8 mouse cellular contexts compared by ENCODE assay signal in genomic region chr4:129406447-129406846, GRCm38 (mm10). TPM values are rescaled to one million over a fixed set of nuclear protein-coding genes. Genes with fewer than 3 reads are reported as not detected.
DNase-seq lines count a peak whose midpoint lies in the region; ATAC-seq lines count a peak whose summit lies in the region.

No protein-coding gene starts in this region.

- H3K4me1 ChIP-seq in megakaryocyte, embryonic 14.5 days, result peaks cover 17% of the 10 kb centered on the region

- H3K4me3 ChIP-seq in megakaryocyte, embryonic 14.5 days (replicated peaks), result peak overlapping the region; percentile 85

- no peaks in the 10 kb centered on the region for H3K36me3 ChIP-seq in megakaryocyte, embryonic 14.5 days (replicated peaks; ENCODE audit: low read length)

- H3K27me3 ChIP-seq in megakaryocyte, embryonic 14.5 days (replicated peaks), result peaks cover 38% of the 10 kb centered on the region

- H3K9me3 ChIP-seq in megakaryocyte, embryonic 14.5 days, result no peaks in the 10 kb centered on the region

- peak; percentile 70 for ATAC-seq in inflammation-experienced regulatory T-cells, adult 6 months

- DNase-seq in adrenal gland, adult 2 months, result peak; percentile 84
- peak; percentile 79 for DNase-seq in embryo, embryonic 11 days
- DNase-seq in gastrocnemius, postnatal 36 days, result peak; percentile 32 to 39
- peak; percentile 15 to 27 for DNase-seq in left cerebral cortex, postnatal 14 days (ENCODE audit: low spot score in 2 of 2)
- peak; percentile 34 for DNase-seq in right cerebral cortex, adult 18-20 months
- DNase-seq in urinary bladder, postnatal 10 days (ENCODE audit: low spot score), result peak; percentile 30

- intact Hi-C loops in gastrocnemius, postnatal 36 days (cut with DNase I), result no loop called here
- intact Hi-C loops in left cerebral cortex, postnatal 14 days (cut with DNase I), result no loop called here

RNA-seq across cellular contexts. Expression of gene Zbtb8a, which starts 28.5 kb away (rescaled TPM):
- total RNA-seq in adrenal gland, adult 2 months (2021), result 1 to 10 TPM; 6.1 to 6.4 TPM
- 2.4 and 2.7 TPM in 2 replicates for polyA plus RNA-seq in adrenal gland, adult 2 months (2012; rRNA removed)
- total RNA-seq in gastrocnemius, postnatal 36 days (2021), result 1 to 10 TPM in 1 of 2 experiments, under 1 TPM in 1; 0.76 to 1.1 TPM
- polyA plus RNA-seq in inflammation-experienced regulatory T-cells, adult 6 months (2017; shearing (Covaris generic)), result 1 to 10 TPM; 3.0 to 6.6 (median 5.8) TPM
- total RNA-seq in left cerebral cortex, postnatal 14 days (2021), result 1 to 10 TPM; 7.4 to 8.0 TPM
- polyA plus RNA-seq in megakaryocyte, embryonic 14.5 days (2012; ENCODE audit: insufficient read depth, low replicate concordance), result 0.29 TPM in 1 of 2 replicates, not detected in the other

RNA-seq across cellular contexts. Expression of gene Zbtb8b, which starts 34.2 kb away (rescaled TPM):
- total RNA-seq in adrenal gland, adult 2 months (2021), result under 1 TPM; 0.12 to 0.35 TPM
- 0.07 TPM in 1 of 2 replicates, not detected in the other for polyA plus RNA-seq in adrenal gland, adult 2 months (2012; rRNA removed)
- not detected for total RNA-seq in gastrocnemius, postnatal 36 days (2021)
- not detected for polyA plus RNA-seq in inflammation-experienced regulatory T-cells, adult 6 months (2017; shearing (Covaris generic))
- 1 to 10 TPM; 4.4 TPM for total RNA-seq in left cerebral cortex, postnatal 14 days (2021)
- not detected in 2 replicates for polyA plus RNA-seq in megakaryocyte, embryonic 14.5 days (2012; ENCODE audit: insufficient read depth, low replicate concordance)

RNA-seq across cellular contexts. Expression of gene Bsdc1, which starts 54.9 kb away (rescaled TPM):
- 10 to 100 TPM; 72.1 to 72.4 TPM for total RNA-seq in adrenal gland, adult 2 months (2021)
- polyA plus RNA-seq in adrenal gland, adult 2 months (2012; rRNA removed), result 15.1 and 18.8 TPM in 2 replicates
- total RNA-seq in gastrocnemius, postnatal 36 days (2021), result 10 to 100 TPM; 28.7 to 35.8 TPM
- 10 to 100 TPM; 20.2 to 33.8 (median 28.8) TPM for polyA plus RNA-seq in inflammation-experienced regulatory T-cells, adult 6 months (2017; shearing (Covaris generic))
- total RNA-seq in left cerebral cortex, postnatal 14 days (2021), result 10 to 100 TPM; 48.2 to 52.0 TPM
- polyA plus RNA-seq in megakaryocyte, embryonic 14.5 days (2012; ENCODE audit: insufficient read depth, low replicate concordance), result 19.2 and 43.3 TPM in 2 replicates

Comparison
In these comparisons a context has a peak if more than half of its experiments do, and no peak if none do; other contexts are left out.
1. Peak in every context shown above with its lines: DNase-seq, ATAC-seq and H3K4me3 ChIP-seq.
2. DNase-seq: peak in every context shown above with its lines; median percentile 84 in adrenal gland, adult 2 months; 79 in embryo, embryonic 11 days; 36 in gastrocnemius, postnatal 36 days; 34 in right cerebral cortex, adult 18-20 months; 30 in urinary bladder, postnatal 10 days; 21 in left cerebral cortex, postnatal 14 days.
3. RNA of gene Zbtb8b, which starts 34.2 kb away (total RNA-seq): 4.4 TPM in left cerebral cortex, postnatal 14 days; 0.12 to 0.35 TPM in adrenal gland, adult 2 months and not detected in gastrocnemius, postnatal 36 days; every median in the first group is over 4 times any median in the second.